Mouse (Mus musculus): ENCODE measurements at regions not wholly inside any gene's neighbourhood (a gene's known extent, or its start where the extent isn't known, plus 50 kb on each side); places are given as distances from the start of the nearest gene placed in this dataset.

DNA sequence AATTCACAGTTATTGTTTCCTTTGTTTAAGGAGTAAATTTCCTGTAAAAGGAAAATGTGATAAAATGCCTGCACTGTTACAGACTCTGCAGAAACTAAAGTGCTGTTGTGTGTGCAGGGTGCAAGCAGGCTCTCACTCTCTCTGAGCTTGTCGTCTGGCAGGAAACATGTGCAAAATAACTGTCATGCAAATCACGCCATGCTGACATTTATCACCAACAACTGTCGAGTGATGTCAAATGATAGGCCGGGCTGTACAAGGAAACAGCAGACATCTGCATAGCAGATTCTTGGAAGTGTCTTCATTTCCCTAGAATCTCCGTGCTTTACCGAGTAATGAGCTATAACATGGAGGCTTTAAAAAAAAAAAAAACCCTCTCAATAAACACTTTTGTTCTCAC lies 271.6 kb upstream of the Got2 start:
- TF ChIP-seq POLR2A (IDR thresholded peaks at IDR 0.05; ENCODE audit: low read depth, low read length) (no peak), CTCF (IDR thresholded peaks at IDR 0.05; ENCODE audit: extremely low read depth, insufficient read depth, insufficient read length, insufficient replicate concordance) (no peak)
